Mouse (Mus musculus): ENCODE results near the gene Bbx. TPM values are rescaled to one million over a fixed set of nuclear protein-coding genes. Genes with fewer than 3 reads are reported as not detected.

Gene Bbx
- polyA plus RNA-seq, 1 experiment from 2014 or later: 8.9 TPM

GRCm38 (mm10) chr16:50262647-50263046 is 169.5 kb downstream of the Bbx start:
- no peak overlapping the region for H3K27ac ChIP-seq
- no peaks in the 10 kb centered on the region for H3K4me1 ChIP-seq (replicated peaks)
- H3K9me3 ChIP-seq (replicated peaks): no peaks in the 10 kb centered on the region
- H3K36me3 ChIP-seq: no peaks in the 10 kb centered on the region; the same call in 1 of the 2 replicates
- H3K27me3 ChIP-seq: no peaks in the 10 kb centered on the region
- WGBS (ENCODE audit: insufficient replicate concordance): 84% methylated on average over 4 of the region's 4 CpGs
- H3K9ac ChIP-seq: no peak overlapping the region
- ATAC-seq (ENCODE audit: low read depth): no peak
- DNase-seq: no peak
- H3K4me2 ChIP-seq: no peak overlapping the region
- H3K4me3 ChIP-seq (replicated peaks): no peak overlapping the region

- Histone ChIP-seq H3K9me3 (replicated peaks) (no peaks in the 10 kb centered on the region), H3K9ac (no peak overlapping the region), H3K27me3 (no peaks in the 10 kb centered on the region), H3K4me2 (no peak overlapping the region), H3K4me1 (replicated peaks) (no peaks in the 10 kb centered on the region), H3K36me3 (no peaks in the 10 kb centered on the region; the same call in 1 of the 2 replicates), H3K27ac (no peak overlapping the region), H3K4me3 (replicated peaks) (no peak overlapping the region)
- no peak for DNase-seq
- ATAC-seq (ENCODE audit: low read depth): no peak
- 84% methylated on average over 9 of the region's 9 CpGs for WGBS (ENCODE audit: insufficient replicate concordance)
Measured at GRCm38 (mm10) chr16:50262209-50262608, 170.0 kb downstream of the Bbx start.

GRCm38 (mm10) chr16:50261741-50262140 is 170.4 kb downstream of the Bbx start:
- H3K4me1 ChIP-seq (replicated peaks): no peaks in the 10 kb centered on the region
- no peak overlapping the region for H3K9ac ChIP-seq
- no peak overlapping the region for H3K4me3 ChIP-seq (replicated peaks)
- no peak overlapping the region for H3K27ac ChIP-seq
- no peak overlapping the region for H3K4me2 ChIP-seq
- no peaks in the 10 kb centered on the region for H3K27me3 ChIP-seq
- ATAC-seq (ENCODE audit: low read depth) (no peak), DNase-seq (no peak)
- H3K36me3 ChIP-seq: no peaks in the 10 kb centered on the region; the same call in 1 of the 2 replicates
- H3K9me3 ChIP-seq (replicated peaks): no peaks in the 10 kb centered on the region

GRCm38 (mm10) chr16:50254522-50255159 is 177.5 kb downstream of the Bbx start:
- ATAC-seq (ENCODE audit: low read depth) (no peak), DNase-seq (no peak)
- no peaks in the 10 kb centered on the region for H3K27me3 ChIP-seq
- no peak overlapping the region for H3K9ac ChIP-seq
- no peaks in the 10 kb centered on the region for H3K4me1 ChIP-seq (replicated peaks)
- H3K4me2 ChIP-seq: no peak overlapping the region
- no peak overlapping the region for H3K4me3 ChIP-seq (replicated peaks)
- H3K36me3 ChIP-seq: no peaks in the 10 kb centered on the region
- WGBS (ENCODE audit: insufficient replicate concordance): 58% methylated on average over 5 of the region's 5 CpGs
- no peaks in the 10 kb centered on the region for H3K9me3 ChIP-seq (replicated peaks)
- no peak overlapping the region for H3K27ac ChIP-seq

GRCm38 (mm10) chr16:50251417-50251975 is 180.7 kb downstream of the Bbx start:
- H3K27ac ChIP-seq: no peak overlapping the region
- H3K4me3 ChIP-seq (replicated peaks): no peak overlapping the region
- DNase-seq (no peak), ATAC-seq (ENCODE audit: low read depth) (no peak)
- no peak overlapping the region for H3K9ac ChIP-seq
- no peaks in the 10 kb centered on the region for H3K27me3 ChIP-seq
- H3K4me1 ChIP-seq (replicated peaks): no peaks in the 10 kb centered on the region
- H3K9me3 ChIP-seq (replicated peaks): no peaks in the 10 kb centered on the region
- 53% methylated on average over 6 of the region's 6 CpGs for WGBS (ENCODE audit: insufficient replicate concordance)
- H3K36me3 ChIP-seq: no peaks in the 10 kb centered on the region
- H3K4me2 ChIP-seq: no peak overlapping the region

GRCm38 (mm10) chr16:50250469-50250868 is 181.7 kb downstream of the Bbx start:
- no peaks in the 10 kb centered on the region for H3K4me1 ChIP-seq (replicated peaks)
- no peak overlapping the region for H3K9ac ChIP-seq
- DNase-seq (no peak), ATAC-seq (ENCODE audit: low read depth) (no peak)
- no peaks in the 10 kb centered on the region for H3K36me3 ChIP-seq
- H3K27me3 ChIP-seq: no peaks in the 10 kb centered on the region
- H3K27ac ChIP-seq: no peak overlapping the region
- WGBS (ENCODE audit: insufficient replicate concordance): 70% methylated on average over 5 of the region's 5 CpGs
- no peaks in the 10 kb centered on the region for H3K9me3 ChIP-seq (replicated peaks)
- no peak overlapping the region for H3K4me2 ChIP-seq
- no peak overlapping the region for H3K4me3 ChIP-seq (replicated peaks)

- Histone ChIP-seq H3K27ac (no peak overlapping the region), H3K36me3 (no peaks in the 10 kb centered on the region), H3K9ac (no peak overlapping the region), H3K27me3 (no peaks in the 10 kb centered on the region), H3K9me3 (replicated peaks) (no peaks in the 10 kb centered on the region), H3K4me2 (no peak overlapping the region), H3K4me1 (replicated peaks) (no peaks in the 10 kb centered on the region), H3K4me3 (replicated peaks) (no peak overlapping the region)
- 73% methylated on average over 3 of the region's 3 CpGs for WGBS (ENCODE audit: insufficient replicate concordance)
- DNase-seq: no peak
- no peak for ATAC-seq (ENCODE audit: low read depth)
Measured at GRCm38 (mm10) chr16:50249036-50249435, 183.2 kb downstream of the Bbx start.

GRCm38 (mm10) chr16:50242444-50242843 is 189.7 kb downstream of the Bbx start:
- Histone ChIP-seq H3K4me2 (no peak overlapping the region), H3K36me3 (no peaks in the 10 kb centered on the region), H3K9me3 (replicated peaks) (no peaks in the 10 kb centered on the region), H3K9ac (no peak overlapping the region), H3K4me1 (replicated peaks) (no peaks in the 10 kb centered on the region), H3K27me3 (no peaks in the 10 kb centered on the region), H3K4me3 (replicated peaks) (no peak overlapping the region), H3K27ac (no peak overlapping the region)
- ATAC-seq (ENCODE audit: low read depth) (no peak), DNase-seq (no peak)
- 60% methylated on average over 4 of the region's 4 CpGs for WGBS (ENCODE audit: insufficient replicate concordance)

GRCm38 (mm10) chr16:50241604-50242003 is 190.6 kb downstream of the Bbx start:
- no peak overlapping the region for H3K4me3 ChIP-seq (replicated peaks)
- no peaks in the 10 kb centered on the region for H3K9me3 ChIP-seq (replicated peaks)
- ATAC-seq (ENCODE audit: low read depth) (no peak), DNase-seq (no peak)
- no peak overlapping the region for H3K9ac ChIP-seq
- H3K36me3 ChIP-seq: no peaks in the 10 kb centered on the region
- no peak overlapping the region for H3K27ac ChIP-seq
- H3K27me3 ChIP-seq: no peaks in the 10 kb centered on the region
- no peak overlapping the region for H3K4me2 ChIP-seq
- 85% methylated on average over 3 of the region's 3 CpGs for WGBS (ENCODE audit: insufficient replicate concordance)
- H3K4me1 ChIP-seq (replicated peaks): no peaks in the 10 kb centered on the region

- no peak for DNase-seq
- H3K9ac ChIP-seq: no peak overlapping the region
- H3K4me2 ChIP-seq: no peak overlapping the region
- H3K4me3 ChIP-seq (replicated peaks): no peak overlapping the region
- WGBS (ENCODE audit: insufficient replicate concordance): 56% methylated on average over 3 of the region's 3 CpGs
- ATAC-seq (ENCODE audit: low read depth): no peak
- H3K4me1 ChIP-seq (replicated peaks): no peaks in the 10 kb centered on the region
- no peaks in the 10 kb centered on the region for H3K27me3 ChIP-seq
- H3K27ac ChIP-seq: no peak overlapping the region
- no peaks in the 10 kb centered on the region for H3K9me3 ChIP-seq (replicated peaks)
- H3K36me3 ChIP-seq: no peaks in the 10 kb centered on the region
Measured at GRCm38 (mm10) chr16:50235231-50235630, 197.0 kb downstream of the Bbx start.

GRCm38 (mm10) chr16:50230624-50231023 is 201.6 kb downstream of the Bbx start:
- Histone ChIP-seq H3K27me3 (no peaks in the 10 kb centered on the region), H3K9ac (no peak overlapping the region), H3K4me2 (no peak overlapping the region), H3K27ac (no peak overlapping the region), H3K4me3 (replicated peaks) (no peak overlapping the region), H3K9me3 (replicated peaks) (no peaks in the 10 kb centered on the region), H3K36me3 (no peaks in the 10 kb centered on the region), H3K4me1 (replicated peaks) (no peaks in the 10 kb centered on the region)
- DNase-seq: no peak
- ATAC-seq (ENCODE audit: low read depth): no peak
- WGBS (ENCODE audit: insufficient replicate concordance): 81% methylated on average over 2 of the region's 2 CpGs

- no peaks in the 10 kb centered on the region for H3K9me3 ChIP-seq (replicated peaks)
- H3K4me3 ChIP-seq (replicated peaks): no peak overlapping the region
Measured at GRCm38 (mm10) chr16:50228833-50229232, 203.4 kb downstream of the Bbx start.

More at GRCm38 (mm10) chr16:50228833-50229232, 203.4 kb downstream of the Bbx start:
- WGBS (ENCODE audit: insufficient replicate concordance): 83% methylated on average over 1 of the region's 1 CpGs
- Histone ChIP-seq H3K27me3 (no peaks in the 10 kb centered on the region), H3K4me1 (replicated peaks) (no peaks in the 10 kb centered on the region), H3K4me2 (no peak overlapping the region), H3K36me3 (0 out of 2 replicates have a peak, but pooled peaks cover 5% of the 10 kb centered on the region), H3K9ac (no peak overlapping the region), H3K27ac (no peak overlapping the region)
- DNase-seq (no peak), ATAC-seq (ENCODE audit: low read depth) (no peak)
